Mouse (Mus musculus) liver, postnatal 0 days (tissue): Measurements from ENCODE around the gene Sbpl. TPM values are rescaled to one million over a fixed set of nuclear protein-coding genes. Genes with fewer than 3 reads are reported as not detected.

Experiments
- ATAC-seq: fragments of 200-750 bp; cut with Nextera tagmentation; 2 replicates; pipeline ENCODE4 v1.8.0; 2017; ENCODE audit warnings: mild to moderate bottlenecking, moderate library complexity
- DNase-seq: peaks from one replicate; pipeline ENCODE4 v3.0.0-alpha.2; 2016
- H3K27ac ChIP-seq: fragments of 300-500 bp; sonication (generic); 2 replicates; pipeline ENCODE4 v1.5.1; 2014; ENCODE audit warnings: antibody characterized with exemption, moderate library complexity, mild to moderate bottlenecking, low read depth
- H3K27me3 ChIP-seq: fragments of 300-500 bp; sonication (generic); 2 replicates; pipeline ENCODE4 v1.6.1; 2014; ENCODE audit warnings: low read length, control low read depth, mixed read lengths; ENCODE audit not compliant: insufficient read depth
- H3K36me3 ChIP-seq: fragments of 300-500 bp; sonication (generic); replicated peaks from 2 replicates; pipeline ENCODE4 v1.6.1; 2014; ENCODE audit warnings: mild to moderate bottlenecking, control low read depth, low read length, moderate library complexity, mixed read lengths; ENCODE audit not compliant: insufficient read depth
- H3K4me1 ChIP-seq: fragments of 300-500 bp; sonication (generic); 2 replicates; pipeline ENCODE4 v1.6.1; 2014; ENCODE audit warnings: antibody characterized with exemption, mild to moderate bottlenecking, control low read depth; ENCODE audit not compliant: insufficient read depth
- H3K4me2 ChIP-seq: fragments of 300-500 bp; sonication (generic); 2 replicates; pipeline ENCODE4 v1.6.1; 2014; ENCODE audit warnings: low read depth, mild to moderate bottlenecking, low read length, moderate library complexity, mixed read lengths
- H3K4me3 ChIP-seq: fragments of 300-500 bp; sonication (generic); 2 replicates; pipeline ENCODE4 v1.5.1; 2014; ENCODE audit warnings: low read depth, low read length
- H3K9ac ChIP-seq: fragments of 300-500 bp; sonication (generic); replicated peaks from 2 replicates; pipeline ENCODE4 v1.6.1; 2014; ENCODE audit warnings: mild to moderate bottlenecking, moderate library complexity
- H3K9me3 ChIP-seq: fragments of 300-500 bp; sonication (generic); 2 replicates; pipeline ENCODE4 v1.6.1; 2016; ENCODE audit warnings: mild to moderate bottlenecking, control low read depth, low read length, mixed read lengths
- CTCF ChIP-seq: sonication (generic); IDR thresholded peaks from 2 replicates; pipeline ENCODE4 v1.5.1; 2016; ENCODE audit warnings: antibody characterized with exemption, low read depth
- EP300 ChIP-seq: IDR thresholded peaks from 2 replicates; pipeline ENCODE4 v1.6.1; 2016; ENCODE audit warnings: antibody characterized with exemption, low read depth, mild to moderate bottlenecking
- WGBS: fragments of 180-500 bp; shearing (Covaris S2); extraction: QIAGEN DNeasy Blood & Tissue Kit; methylation state at CpG from one replicate; pipeline ENCODE4 v1.1.7; 2014; ENCODE audit not compliant: insufficient replicate concordance; 5-methylcytosine and 5-hydroxymethylcytosine counted together
- polyA plus RNA-seq: library from polyadenylated mRNA; unstranded; fragments of >200 nt; fragmentation: Nextera tagmentation; extraction: Ambion mirVana; gene quantifications from 2 replicates; pipeline ENCODE4 v1.2.1, GENCODE M21; 2015

Gene Sbpl
- not detected in 2 replicates for polyA plus RNA-seq

GRCm38 (mm10) chr17:23955174-23955573 lies at the start of gene Sbpl:
Gene Sbpl (minus strand): TSS chr17:23955274.
- Histone ChIP-seq H3K4me1 (no peaks in the 10 kb centered on the region), H3K27ac (no peak within 1 kb of the TSS), H3K4me3 (no peak within 1 kb of the TSS), H3K9me3 (no peaks in the 10 kb centered on the region), H3K27me3 (no peaks in the 10 kb centered on the region), H3K36me3 (no peaks in the 10 kb centered on the region), H3K4me2 (no peak within 1 kb of the TSS), H3K9ac (no peak within 1 kb of the TSS)
- no peak for DNase-seq
- TF ChIP-seq EP300 (no peak), CTCF (no peak)
- WGBS, result 70% methylated on average over 5 of the region's 5 CpGs
- no peak for ATAC-seq

- Histone ChIP-seq H3K4me1 (no peaks in the 10 kb centered on the region), H3K27me3 (no peaks in the 10 kb centered on the region), H3K9me3 (no peaks in the 10 kb centered on the region), H3K4me2 (no peak overlapping the region), H3K27ac (no peak overlapping the region), H3K4me3 (no peak overlapping the region), H3K36me3 (no peaks in the 10 kb centered on the region), H3K9ac (no peak overlapping the region)
- no peak for ATAC-seq
- no peak for TF ChIP-seq CTCF
- no peak for TF ChIP-seq EP300
- 87% methylated on average over 14 of the region's 14 CpGs for WGBS
- no peak for DNase-seq
Measured at GRCm38 (mm10) chr17:24004071-24004665, 49.1 kb upstream of the Sbpl start.

- Histone ChIP-seq H3K36me3 (no peaks in the 10 kb centered on the region), H3K27ac (no peak overlapping the region), H3K9me3 (no peaks in the 10 kb centered on the region), H3K4me2 (no peak overlapping the region), H3K4me1 (no peaks in the 10 kb centered on the region), H3K4me3 (no peak overlapping the region), H3K9ac (no peak overlapping the region), H3K27me3 (no peaks in the 10 kb centered on the region)
- ATAC-seq, result no peak
- TF ChIP-seq CTCF (no peak), EP300 (no peak)
- WGBS, result 37% methylated on average over 5 of the region's 5 CpGs
- DNase-seq, result no peak
Measured at GRCm38 (mm10) chr17:24000404-24000803, 45.3 kb upstream of the Sbpl start.

GRCm38 (mm10) chr17:23998383-23998782 lies 43.3 kb upstream of the Sbpl start:
- Histone ChIP-seq H3K4me2 (no peak overlapping the region), H3K4me3 (no peak overlapping the region), H3K9me3 (no peaks in the 10 kb centered on the region), H3K27me3 (peaks cover 9% of the 10 kb centered on the region; the same call in 1 of the 2 replicates), H3K36me3 (no peaks in the 10 kb centered on the region), H3K27ac (no peak overlapping the region), H3K9ac (no peak overlapping the region), H3K4me1 (no peaks in the 10 kb centered on the region)
- TF ChIP-seq EP300, result no peak
- no peak for TF ChIP-seq CTCF
- 46% methylated on average over 6 of the region's 6 CpGs for WGBS
- DNase-seq, result no peak
- no peak for ATAC-seq

- Histone ChIP-seq H3K27ac (no peak within 1 kb of the TSS), H3K27me3 (peaks cover 9% of the 10 kb centered on the region; the same call in 1 of the 2 replicates), H3K9ac (no peak within 1 kb of the TSS), H3K4me1 (peaks cover 4% of the 10 kb centered on the region; the same call in 1 of the 2 replicates), H3K4me2 (no peak within 1 kb of the TSS), H3K9me3 (no peaks in the 10 kb centered on the region), H3K36me3 (no peaks in the 10 kb centered on the region), H3K4me3 (no peak within 1 kb of the TSS)
- TF ChIP-seq EP300, result no peak
- TF ChIP-seq CTCF, result no peak
- no peak for DNase-seq
- WGBS, result 59% methylated on average over 2 of the region's 2 CpGs
- ATAC-seq, result no peak
Measured at GRCm38 (mm10) chr17:23997901-23998300, 42.8 kb upstream of the Sbpl start, which contains the start of gene Prss22. Gene Prss22 (minus strand): TSS chr17:23998100.

GRCm38 (mm10) chr17:23995421-23995820 lies 40.3 kb upstream of the Sbpl start:
- peaks cover 4% of the 10 kb centered on the region; the same call in 1 of the 2 replicates for H3K4me1 ChIP-seq
- no peak overlapping the region for H3K4me2 ChIP-seq
- H3K27ac ChIP-seq, result no peak overlapping the region
- no peaks in the 10 kb centered on the region for H3K36me3 ChIP-seq
- peaks cover 9% of the 10 kb centered on the region; the same call in 1 of the 2 replicates for H3K27me3 ChIP-seq
- H3K4me3 ChIP-seq, result no peak overlapping the region
- H3K9ac ChIP-seq, result no peak overlapping the region
- TF ChIP-seq EP300 (no peak), CTCF (no peak)
- H3K9me3 ChIP-seq, result no peaks in the 10 kb centered on the region
- ATAC-seq (no peak), DNase-seq (no peak)
- WGBS, result 23% methylated on average over 1 of the region's 1 CpGs
